Mouse (Mus musculus): Measurements from ENCODE around the gene Osbpl6.
"Not testable (repeated sequence)": the region's sequence is repeated elsewhere in the genome, so short reads cannot be mapped to it uniquely, and the experiment has no call there.

DNA sequence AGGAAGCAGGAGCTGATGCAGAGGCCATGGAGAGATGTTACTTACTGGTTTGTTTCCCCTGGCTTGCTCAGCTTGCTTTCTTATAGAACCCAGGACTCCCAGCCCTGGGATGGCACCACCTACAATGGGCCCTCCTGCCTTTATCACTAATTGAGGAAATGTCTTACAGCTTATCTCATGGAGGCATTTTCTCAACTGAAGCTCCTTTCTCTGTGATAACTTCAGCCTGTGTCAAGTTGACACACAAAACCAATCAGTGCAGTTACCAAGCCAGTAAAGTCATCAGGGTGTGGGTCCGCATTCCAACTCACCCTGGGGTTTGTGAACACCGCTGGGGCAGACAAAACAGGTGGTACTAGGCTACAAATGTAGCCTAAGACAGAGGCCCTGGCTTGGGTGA lies 216.0 kb downstream of the Osbpl6 start:
- TF ChIP-seq CTCF, EP300 (IDR thresholded peaks at IDR 0.05; ENCODE audit: low read depth): not testable (repeated sequence)
